In the genomic region with DNA sequence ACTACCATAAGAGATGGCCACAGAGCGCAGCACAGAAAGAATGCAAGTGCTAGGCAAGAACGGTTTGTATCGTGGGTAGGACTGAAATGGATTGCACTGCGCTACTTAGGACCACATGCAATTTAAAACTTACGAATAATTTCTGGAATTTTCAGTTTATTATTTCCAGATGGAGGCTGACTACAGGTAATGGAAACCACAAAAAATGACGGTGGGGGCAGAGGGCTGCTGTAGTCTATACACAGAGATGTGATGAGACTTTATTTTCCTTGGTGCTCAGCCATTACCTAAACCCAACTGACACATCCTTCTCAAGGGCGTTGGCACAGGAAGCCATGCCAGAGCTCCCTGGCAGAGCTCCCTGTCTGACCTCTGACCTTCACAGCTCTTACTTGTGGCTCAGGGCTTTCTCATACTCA, we compare ENCODE assay signal across 14 mouse cellular contexts.
A peak's percentile ranks its signal among the peaks of the same experiment; 100 is the strongest.
DNase-seq lines count a peak whose midpoint lies in the region; TF ChIP-seq lines count a peak whose summit lies in the region.
"Had no signal": no experiment of that assay in that cellular context is flagged by ENCODE, and none has a peak within 500 bp of the region (broad histone marks: within the 10 kb centered on the region; RNA-seq: fewer than 3 reads in every experiment).

No protein-coding gene starts in this region.

- H3K27me3 ChIP-seq in kidney, adult 2 months (replicated peaks; ENCODE audit: control insufficient read depth, insufficient read depth, low read length) = no peaks in the 10 kb centered on the region
- H3K27me3 ChIP-seq: forebrain, embryonic 12.5 days; lung, embryonic 15.5 days; midbrain, embryonic 15.5 days had no signal

- 78% methylated on average over 7 of the region's 7 CpGs for WGBS in kidney, adult 2 months

- H3K27ac ChIP-seq in kidney, adult 2 months (ENCODE audit: insufficient read depth, low read depth, low read length) = no peak overlapping the region
- H3K27ac ChIP-seq: forebrain, embryonic 12.5 days; heart, adult 2 months; hindbrain, embryonic 10.5 days; kidney, postnatal 0 days; lung, embryonic 15.5 days; midbrain, embryonic 15.5 days had no signal

- H3K4me1 ChIP-seq in kidney, adult 2 months (ENCODE audit: control insufficient read depth, insufficient read depth, low read length) = no peaks in the 10 kb centered on the region
- H3K4me1 ChIP-seq: forebrain, embryonic 12.5 days; hindbrain, embryonic 10.5 days; midbrain, embryonic 15.5 days had no signal

- peaks cover 3% of the 10 kb centered on the region; the same call in 1 of the 2 replicates for H3K36me3 ChIP-seq in kidney, adult 2 months (ENCODE audit: control insufficient read depth, insufficient read depth, low read length)

- H3K4me3 ChIP-seq in kidney, adult 2 months (ENCODE audit: insufficient read depth, low read depth, low read length) = no peak overlapping the region
- H3K4me3 ChIP-seq: forebrain, embryonic 12.5 days; heart, adult 2 months; hindbrain, embryonic 10.5 days; lung, embryonic 15.5 days; midbrain, embryonic 15.5 days had no signal

- DNase-seq in kidney, adult 2 months = peak; percentile 59
- DNase-seq in kidney, postnatal 10 days = no peak
- peak; percentile 50 for DNase-seq in Muller cell, postnatal 12 days (ENCODE audit: inconsistent ontology term)
- DNase-seq in adrenal gland, adult 18-20 months (ENCODE audit: low spot score in 2 of 2) = peak; percentile 46 to 47
- peak; percentile 88 for DNase-seq in fibroblast of lung, adult 2 months (ENCODE audit: low read depth)
- no peak for DNase-seq in cerebellum, adult 9-10 months
- no peak for DNase-seq in urinary bladder, postnatal 4 days (ENCODE audit: low spot score in 2 of 2)
- DNase-seq: cerebellum, adult 2 months had no signal

- TF ChIP-seq CTCF in kidney, adult 2 months (conservative IDR thresholded peaks at IDR 0.05; ENCODE audit: insufficient read depth, insufficient read length, low read depth, low read length) = no peak

- TF ChIP-seq POLR2A in kidney, adult 2 months (IDR thresholded peaks at IDR 0.05; ENCODE audit: low read depth, low read length) = no peak

Comparison
In these comparisons a context has a peak if more than half of its experiments do, and no peak if none do; other contexts are left out.
1. DNase-seq: peak in kidney, adult 2 months (single experiment), Muller cell, postnatal 12 days (single experiment), adrenal gland, adult 18-20 months (2 of 2) and fibroblast of lung, adult 2 months (single experiment); none in kidney, postnatal 10 days (single experiment), cerebellum, adult 9-10 months (single experiment) and urinary bladder, postnatal 4 days (0 of 2).